Mouse (Mus musculus) ES-E14 (cell line): ENCODE data around the gene Plbd2.

ENCODE experiments used
- CHD2 ChIP-seq: IDR thresholded peaks from 2 replicates; pipeline ENCODE4 v1.6.1; 2014; ENCODE audit warnings: mild to moderate bottlenecking, low read depth, low read length, inconsistent platforms
- MAFK ChIP-seq: IDR thresholded peaks from 2 replicates; pipeline ENCODE4 v1.6.1; 2014; ENCODE audit warnings: mild to moderate bottlenecking, low read depth, low read length, inconsistent platforms; ENCODE audit not compliant: insufficient read depth
- ZNF384 ChIP-seq: IDR thresholded peaks from 2 replicates; pipeline ENCODE4 v1.6.1; 2012; ENCODE audit warnings: low read depth, low read length, inconsistent platforms

DNA sequence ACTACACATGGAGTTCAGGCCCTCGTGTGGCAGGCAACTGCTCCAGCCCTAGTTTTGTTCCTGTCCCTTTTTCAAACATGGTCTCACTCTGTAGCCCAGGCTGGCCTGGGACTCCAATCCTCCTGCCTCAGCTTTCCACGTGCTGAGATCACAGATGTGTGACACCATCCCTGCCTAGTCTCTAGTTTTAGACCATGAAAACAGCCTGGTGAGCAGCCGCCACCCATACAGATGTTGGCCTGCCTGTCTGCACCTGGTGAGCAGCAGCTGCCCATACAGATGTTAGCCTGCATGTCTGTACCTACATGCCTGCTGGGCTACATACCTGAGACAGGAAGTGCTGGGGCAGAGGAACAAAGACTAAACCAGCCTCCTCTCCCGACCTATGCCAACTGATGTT is 4.2 kb downstream of the Plbd2 start:
- TF ChIP-seq ZNF384 = no peak
- TF ChIP-seq MAFK = no peak
- TF ChIP-seq CHD2 = no peak
